Mouse (Mus musculus) brain, embryonic 14.5 days (tissue): ENCODE measurements around the gene Myof.

ENCODE experiments used
- CTCF ChIP-seq: fragments of 200-500 bp; IDR thresholded peaks from 2 replicates; pipeline ENCODE4 v1.5.1; 2012; ENCODE audit warnings: inconsistent platforms, mild to moderate bottlenecking, moderate library complexity, borderline replicate concordance; ENCODE audit not compliant: insufficient read depth, insufficient read length; ENCODE audit errors: extremely low read depth
- POLR2A ChIP-seq: fragments of 200-500 bp; IDR thresholded peaks from 2 replicates; pipeline ENCODE4 v1.6.1; 2012; ENCODE audit warnings: mild to moderate bottlenecking, inconsistent platforms, borderline replicate concordance; ENCODE audit not compliant: poor library complexity, insufficient read depth, insufficient read length, severe bottlenecking; ENCODE audit errors: extremely low read depth

- no peak for TF ChIP-seq POLR2A
- no peak for TF ChIP-seq CTCF
Measured at GRCm38 (mm10) chr19:37932198-37932597, 111.2 kb downstream of the Myof start.
